Mouse (Mus musculus) heart, postnatal 0 days (tissue): ENCODE measurements at regions not wholly inside any gene's neighbourhood (a gene's known extent, or its start where the extent isn't known, plus 50 kb on each side); places are given as distances from the start of the nearest gene placed in this dataset.

Experiments
- CTCF ChIP-seq: IDR thresholded peaks from 2 replicates; pipeline ENCODE4 v1.5.1; 2016; ENCODE audit warnings: antibody characterized with exemption, control low read depth, low read depth
- EP300 ChIP-seq: IDR thresholded peaks from 2 replicates; pipeline ENCODE4 v1.6.1; 2016; ENCODE audit warnings: antibody characterized with exemption, low read depth

GRCm38 (mm10) chr1:90544821-90545536 lies 57.8 kb upstream of the Cops8 start:
- TF ChIP-seq EP300: no peak
- no peak for TF ChIP-seq CTCF
